Mouse (Mus musculus) cerebellum, postnatal 25 days (tissue): ENCODE results near the gene Efcab11.

Source experiments
- DNase-seq, 2 experiments: peaks; one replicate each; pipeline ENCODE4 v3.0.0; 2021; ENCODE audit warnings: mixed read lengths in 2 of 2

The Efcab11 gene

GRCm38 (mm10) chr12:99795921-99796320 lies 88.3 kb downstream of the Efcab11 start:
- DNase-seq = no peak

- DNase-seq = no peak
Observed at GRCm38 (mm10) chr12:99794792-99795620, 89.2 kb downstream of the Efcab11 start.

GRCm38 (mm10) chr12:99794158-99794515 lies 90.1 kb downstream of the Efcab11 start:
- DNase-seq = no peak

- DNase-seq = no peak
Observed at GRCm38 (mm10) chr12:99793465-99794157, 90.6 kb downstream of the Efcab11 start.

GRCm38 (mm10) chr12:99789283-99789960 lies 94.8 kb downstream of the Efcab11 start:
- no peak for DNase-seq

- no peak for DNase-seq
Observed at GRCm38 (mm10) chr12:99781774-99782173, 102.5 kb downstream of the Efcab11 start.

GRCm38 (mm10) chr12:99780396-99780795 lies 103.8 kb downstream of the Efcab11 start:
- no peak for DNase-seq

GRCm38 (mm10) chr12:99779908-99780307 lies 104.3 kb downstream of the Efcab11 start:
- DNase-seq = no peak

GRCm38 (mm10) chr12:99776497-99777139 lies 107.6 kb downstream of the Efcab11 start:
- peak; percentile 22 to 34 for DNase-seq

GRCm38 (mm10) chr12:99774864-99775263 lies 109.4 kb downstream of the Efcab11 start:
- no peak for DNase-seq

GRCm38 (mm10) chr12:99773636-99774193 lies 110.5 kb downstream of the Efcab11 start:
- no peak for DNase-seq

- no peak for DNase-seq
Observed at GRCm38 (mm10) chr12:99771018-99771417, 113.2 kb downstream of the Efcab11 start.

- DNase-seq = no peak
Observed at GRCm38 (mm10) chr12:99769626-99770025, 114.6 kb downstream of the Efcab11 start.

GRCm38 (mm10) chr12:99767691-99768090 lies 116.5 kb downstream of the Efcab11 start:
- no peak for DNase-seq

- no peak for DNase-seq
Observed at GRCm38 (mm10) chr12:99765979-99766378, 118.3 kb downstream of the Efcab11 start.

GRCm38 (mm10) chr12:99764053-99764452 lies 120.2 kb downstream of the Efcab11 start:
- no peak for DNase-seq

- peak in 1 of 2 experiments; percentile 22 for DNase-seq
Observed at GRCm38 (mm10) chr12:99757754-99758526, 126.3 kb downstream of the Efcab11 start.

GRCm38 (mm10) chr12:99756914-99757687 lies 127.1 kb downstream of the Efcab11 start:
- no peak for DNase-seq

- no peak for DNase-seq
Observed at GRCm38 (mm10) chr12:99756213-99756612, 128.0 kb downstream of the Efcab11 start.

- no peak for DNase-seq
Observed at GRCm38 (mm10) chr12:99752986-99753385, 131.3 kb downstream of the Efcab11 start.

- DNase-seq = no peak
Observed at GRCm38 (mm10) chr12:99749391-99749790, 134.8 kb downstream of the Efcab11 start.
